Mouse (Mus musculus): ENCODE data around the gene Cysrt1. TPM values are rescaled to one million over a fixed set of nuclear protein-coding genes. Genes with fewer than 3 reads are reported as not detected.

Gene Cysrt1
- total RNA-seq, 2 experiments from 2014 or later = not detected

DNA sequence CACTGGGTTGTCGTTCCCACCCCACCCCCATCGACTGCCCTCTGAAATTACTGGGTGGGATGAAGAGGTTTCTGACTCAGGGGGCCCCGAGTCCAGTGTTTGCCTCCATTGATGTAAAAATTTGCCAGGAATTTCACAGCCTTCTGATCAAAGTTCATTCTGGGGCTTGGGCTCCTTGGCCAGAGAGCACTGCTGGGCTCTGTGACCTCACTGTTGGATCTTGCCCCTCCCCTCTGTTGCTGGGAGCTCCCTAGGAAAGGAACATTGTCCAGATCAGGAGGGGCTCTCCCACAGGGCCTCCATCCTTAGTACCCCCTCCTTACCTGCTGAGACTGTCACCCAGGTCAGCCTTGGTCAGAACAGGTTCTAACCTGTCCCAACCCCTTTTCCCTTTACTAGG lies 27.8 kb downstream of the Cysrt1 start, which contains the start of gene Stpg3:
Stpg3 (minus strand) TSS at position 194 of the 400 bp plus-strand sequence.
- DNase-seq (ENCODE audit: low spot score in 2 of 2) = no peak

DNA sequence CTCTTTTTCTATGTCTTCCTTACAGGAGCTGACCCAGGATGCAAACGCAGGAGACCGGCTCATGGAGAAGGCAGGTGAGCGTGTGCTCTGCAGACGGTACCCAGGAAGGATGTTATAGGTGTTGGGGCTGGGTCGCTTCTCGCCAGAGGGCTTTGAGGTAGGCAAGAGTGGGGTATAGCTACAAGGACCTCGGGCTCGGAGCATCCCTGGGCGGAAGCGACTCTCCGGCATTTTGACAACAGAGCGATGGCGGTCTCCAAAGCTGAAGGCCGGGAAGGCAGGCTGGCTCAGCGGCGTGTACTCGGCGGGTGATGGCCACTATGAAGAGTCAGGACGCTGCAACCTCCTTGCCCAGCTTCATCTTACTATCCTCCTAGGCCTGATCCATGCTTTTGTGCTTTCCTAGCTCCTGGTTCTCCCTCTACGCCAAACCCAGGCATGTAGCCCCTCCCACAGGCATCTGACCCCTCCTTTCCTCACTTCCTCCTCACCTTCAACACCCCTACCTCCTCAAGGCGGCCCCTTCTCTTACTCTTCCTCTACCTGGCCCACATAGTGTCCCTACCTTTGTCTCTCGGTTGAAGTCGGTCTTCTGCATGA lies 28.9 kb downstream of the Cysrt1 start:
- DNase-seq (ENCODE audit: low spot score in 2 of 2) = no peak

DNA sequence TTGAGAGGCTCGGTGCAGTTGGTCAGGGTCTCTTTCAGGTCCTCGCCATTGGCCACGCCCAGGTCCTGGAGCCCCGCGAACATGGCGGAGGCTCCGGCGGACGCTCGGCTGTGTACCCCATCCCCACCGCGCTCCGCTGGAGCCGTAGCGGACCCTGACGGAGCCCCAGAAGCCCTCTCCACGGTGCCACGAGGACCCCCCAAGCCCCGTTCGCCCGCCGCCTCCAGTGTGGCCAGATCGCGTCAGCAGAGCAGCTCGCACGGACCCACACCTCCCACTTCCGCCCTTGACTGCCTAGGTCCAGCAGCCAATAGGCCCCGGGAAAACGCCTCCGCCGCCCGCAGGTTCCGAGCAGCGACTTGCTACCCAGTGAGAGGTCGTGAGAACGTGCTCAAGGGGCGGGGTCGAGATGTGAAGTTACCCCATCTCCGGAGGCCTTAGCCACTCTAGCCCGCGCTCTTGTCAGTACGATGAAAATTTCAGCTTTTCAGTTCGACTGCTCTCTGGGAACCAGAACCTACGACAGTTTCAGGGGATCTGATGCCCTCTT lies 31.1 kb downstream of the Cysrt1 start, which contains the start of gene Nelfb:
Nelfb (minus strand) TSS at position 369 of the 550 bp plus-strand sequence.
- peak; percentile 87 to 89 for DNase-seq (ENCODE audit: low spot score in 2 of 2)

DNA sequence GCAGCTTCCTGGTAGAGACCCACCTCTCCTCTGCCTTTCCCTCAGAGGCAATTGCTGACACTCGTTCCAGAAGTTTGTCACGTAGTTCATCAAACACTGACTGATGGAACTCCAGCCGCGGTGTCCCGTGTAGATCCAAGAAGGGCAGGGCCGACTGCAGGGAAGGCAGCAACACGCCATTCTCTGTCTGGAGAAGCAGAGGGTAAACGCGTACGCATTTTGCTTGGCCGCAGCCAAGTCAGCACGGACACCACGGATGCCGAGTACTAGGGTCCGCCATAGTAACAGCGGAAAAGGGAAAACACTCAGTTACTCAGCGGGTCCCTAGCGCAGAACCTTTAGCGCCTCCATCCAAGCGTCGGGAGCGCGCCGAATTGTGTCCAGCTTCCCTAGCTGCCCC lies 31.6 kb downstream of the Cysrt1 start:
- no peak for DNase-seq (ENCODE audit: low spot score in 2 of 2)

DNA sequence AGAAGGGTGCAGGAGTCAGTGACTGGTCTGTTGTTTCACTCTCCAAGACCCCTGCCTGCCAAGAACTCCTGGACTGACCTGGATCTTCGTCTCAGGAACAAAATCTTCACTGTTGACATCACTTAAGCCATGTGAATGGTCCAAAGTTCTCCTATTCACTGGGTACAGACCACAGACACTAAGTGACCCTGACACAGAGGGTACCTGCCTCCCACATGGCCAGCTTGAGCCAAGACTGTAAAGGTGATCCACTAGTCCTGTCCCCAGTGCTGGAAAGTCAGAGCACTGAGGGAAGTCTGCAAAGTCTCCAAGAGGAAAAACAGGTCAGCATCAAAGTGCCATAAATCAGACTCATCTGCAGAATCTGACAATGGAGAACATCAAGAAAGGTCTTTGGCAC lies 34.7 kb downstream of the Cysrt1 start:
- DNase-seq (ENCODE audit: low spot score in 2 of 2) = no peak

DNA sequence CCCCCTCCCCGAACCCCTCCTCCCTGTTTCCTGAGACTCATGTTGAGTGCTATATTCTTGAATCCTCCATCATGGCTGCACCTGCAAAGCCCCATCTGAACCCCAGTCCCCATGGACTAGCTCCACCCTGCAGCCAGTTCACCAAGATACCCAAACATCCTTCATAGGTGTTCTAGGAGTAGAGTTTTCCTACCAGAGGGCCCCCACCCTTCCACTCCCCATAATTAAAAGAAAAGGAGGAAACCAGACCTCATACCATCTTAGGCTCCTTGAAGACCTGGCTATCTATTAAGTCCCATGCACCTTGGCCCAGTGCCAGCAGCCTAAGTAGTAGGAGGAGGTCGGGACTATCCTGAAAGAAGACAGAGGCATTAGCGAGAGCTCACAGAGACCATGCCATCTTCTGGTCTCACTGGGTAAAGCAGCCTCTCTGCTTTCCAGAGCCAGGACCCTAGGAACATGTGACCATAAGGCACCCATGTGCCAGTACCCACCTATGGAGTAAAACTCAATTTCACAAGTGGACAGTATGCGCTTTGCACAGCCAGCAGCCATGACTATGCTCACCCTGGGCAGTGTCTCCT lies 38.5 kb downstream of the Cysrt1 start:
- no peak for DNase-seq (ENCODE audit: low spot score in 2 of 2)

DNA sequence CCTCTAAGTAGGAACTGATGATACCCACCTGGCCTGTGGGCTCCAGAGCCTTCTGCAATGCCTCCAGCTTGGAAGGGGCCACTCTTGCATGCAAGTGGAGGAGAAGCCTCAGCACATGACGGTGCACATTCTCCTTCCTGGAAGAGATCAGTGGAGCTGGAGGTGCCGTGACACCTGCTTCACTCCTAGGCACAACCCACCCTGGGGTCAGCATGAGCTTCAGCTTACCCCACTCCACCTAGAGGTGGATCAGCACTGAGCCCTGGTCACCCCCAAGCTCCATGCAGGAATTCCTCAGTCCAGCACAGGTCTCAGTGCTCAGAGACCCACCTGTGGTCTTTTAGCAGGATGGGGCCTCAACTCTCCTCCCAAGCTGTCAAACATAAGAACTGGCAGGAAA lies 41.6 kb downstream of the Cysrt1 start:
- no peak for DNase-seq (ENCODE audit: low spot score in 2 of 2)

DNA sequence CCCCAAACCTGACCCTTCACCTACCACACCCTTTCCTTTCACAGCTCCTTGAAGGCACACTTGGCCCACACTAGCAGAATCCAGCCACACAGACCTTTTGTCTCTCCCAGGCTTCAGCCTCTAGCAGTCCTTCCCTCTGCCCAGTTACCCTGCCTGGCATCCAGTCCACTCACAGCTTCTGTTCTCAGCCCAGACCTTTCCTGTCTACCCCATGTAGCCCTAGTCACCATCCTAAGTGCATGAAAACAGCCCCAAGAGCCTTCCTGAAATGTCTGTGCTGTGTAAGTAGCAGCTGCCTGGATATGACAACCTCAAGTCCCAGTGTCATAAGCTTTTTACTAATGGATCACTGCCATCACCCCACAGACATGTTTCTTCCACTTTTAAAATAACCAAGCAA lies 44.3 kb downstream of the Cysrt1 start:
- DNase-seq (ENCODE audit: low spot score in 2 of 2) = no peak

DNA sequence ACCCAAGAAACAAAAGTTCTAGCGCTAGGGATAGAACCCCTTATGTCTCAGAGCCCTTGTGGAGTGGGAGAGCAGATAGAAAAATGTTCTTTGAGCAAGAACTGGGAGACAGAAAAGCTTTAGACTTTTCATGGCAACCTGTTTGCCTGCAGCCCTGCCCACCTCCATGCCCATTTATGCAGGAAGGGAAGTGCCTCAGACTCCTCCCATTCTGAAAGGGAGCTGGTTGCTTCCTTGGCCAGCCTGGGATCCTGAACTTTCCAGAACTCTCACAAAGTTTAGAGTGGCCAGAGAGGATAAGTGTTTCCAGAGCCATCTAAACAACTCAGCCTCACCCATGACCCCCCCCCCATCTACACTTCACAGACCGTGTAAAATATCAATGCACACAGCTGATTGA lies 45.1 kb downstream of the Cysrt1 start:
- no peak for DNase-seq (ENCODE audit: low spot score in 2 of 2)

DNA sequence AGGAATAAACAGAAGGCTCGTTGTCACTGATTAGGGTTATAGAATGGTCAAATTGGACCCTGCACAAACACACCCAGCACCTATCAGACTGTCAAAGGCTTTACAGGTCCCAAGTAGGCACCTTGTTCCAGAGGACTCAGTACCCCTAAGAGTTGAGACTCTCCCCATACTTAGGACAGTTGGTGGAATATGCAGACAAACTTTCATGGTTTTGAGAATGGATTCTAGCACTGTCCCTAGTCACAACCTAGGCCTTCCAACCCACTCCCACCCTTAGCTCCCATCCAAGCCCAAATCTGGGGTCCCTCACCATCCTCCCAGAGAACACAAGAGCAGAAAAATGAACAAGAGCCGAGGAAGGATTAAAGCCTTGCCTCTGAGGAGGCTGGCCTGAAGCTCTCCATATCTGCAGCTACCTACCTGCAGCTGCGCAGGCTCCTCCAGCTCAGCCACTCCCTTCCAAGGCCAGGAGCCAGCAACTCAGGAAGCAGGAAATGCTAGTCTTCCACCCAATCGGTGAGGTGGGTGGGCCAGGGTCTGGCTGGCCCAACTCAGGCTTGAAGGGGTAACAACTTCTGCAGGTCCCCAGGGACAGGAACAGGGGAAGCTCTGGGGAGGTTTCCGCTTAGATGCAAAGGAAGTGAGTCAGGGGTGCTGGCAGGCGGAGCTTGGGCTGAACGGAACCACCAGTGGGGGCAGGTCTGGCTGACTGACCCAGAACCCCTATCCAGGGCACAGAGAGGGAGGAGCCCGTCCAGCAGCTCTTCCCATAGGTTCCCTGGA lies 45.9 kb downstream of the Cysrt1 start, which contains the start of gene Tor4a:
Tor4a (minus strand) TSS at position 715 of the 783 bp plus-strand sequence.
- peak; percentile 68 to 71 for DNase-seq (ENCODE audit: low spot score in 2 of 2)

DNA sequence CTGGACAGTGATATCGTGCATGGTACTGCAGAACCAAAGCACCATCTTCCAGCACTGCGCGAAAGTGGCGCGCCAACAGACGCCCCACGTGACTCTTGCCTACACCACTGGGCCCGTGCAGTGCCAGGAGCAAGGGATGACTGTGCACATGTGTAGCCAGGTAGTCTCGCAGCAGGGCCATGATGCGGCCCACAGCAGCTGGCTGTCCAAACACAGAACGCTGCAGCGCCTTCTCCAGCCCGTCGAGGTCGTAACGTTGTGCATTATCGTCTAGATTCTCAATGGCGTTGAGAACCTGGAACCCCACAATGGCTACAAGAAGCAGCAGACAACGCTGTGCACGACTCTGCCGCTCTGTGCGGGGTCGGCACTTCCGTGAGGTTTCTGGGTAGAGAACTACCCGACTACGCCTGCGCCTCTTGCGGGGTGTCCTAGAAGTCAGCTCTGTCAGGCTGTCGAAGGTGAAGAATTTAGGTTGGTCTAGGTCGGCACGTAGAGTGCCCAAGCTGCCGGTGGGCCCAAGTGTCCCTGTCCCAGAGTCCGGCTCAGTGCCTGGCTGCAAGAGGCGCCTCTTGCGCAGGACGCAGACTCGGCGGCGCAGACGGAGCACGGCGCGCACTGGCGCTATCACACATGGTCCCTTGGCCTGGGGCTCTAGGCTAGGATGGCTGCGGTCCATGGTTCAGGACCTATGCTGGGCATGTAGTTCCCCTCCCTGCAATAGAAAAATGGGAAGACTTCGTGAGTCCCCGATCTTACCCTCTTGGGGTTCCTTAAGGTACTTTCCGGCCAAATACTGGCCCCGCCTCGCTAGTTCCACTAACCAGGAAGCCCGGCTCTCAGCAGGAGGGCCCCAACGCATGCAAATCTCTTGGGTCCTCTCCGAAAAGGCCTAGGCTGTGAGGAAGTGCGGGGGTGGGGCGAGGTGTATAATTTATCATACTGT lies 46.8 kb downstream of the Cysrt1 start:
- DNase-seq (ENCODE audit: low spot score in 2 of 2) = peak; percentile 61 to 62

DNA sequence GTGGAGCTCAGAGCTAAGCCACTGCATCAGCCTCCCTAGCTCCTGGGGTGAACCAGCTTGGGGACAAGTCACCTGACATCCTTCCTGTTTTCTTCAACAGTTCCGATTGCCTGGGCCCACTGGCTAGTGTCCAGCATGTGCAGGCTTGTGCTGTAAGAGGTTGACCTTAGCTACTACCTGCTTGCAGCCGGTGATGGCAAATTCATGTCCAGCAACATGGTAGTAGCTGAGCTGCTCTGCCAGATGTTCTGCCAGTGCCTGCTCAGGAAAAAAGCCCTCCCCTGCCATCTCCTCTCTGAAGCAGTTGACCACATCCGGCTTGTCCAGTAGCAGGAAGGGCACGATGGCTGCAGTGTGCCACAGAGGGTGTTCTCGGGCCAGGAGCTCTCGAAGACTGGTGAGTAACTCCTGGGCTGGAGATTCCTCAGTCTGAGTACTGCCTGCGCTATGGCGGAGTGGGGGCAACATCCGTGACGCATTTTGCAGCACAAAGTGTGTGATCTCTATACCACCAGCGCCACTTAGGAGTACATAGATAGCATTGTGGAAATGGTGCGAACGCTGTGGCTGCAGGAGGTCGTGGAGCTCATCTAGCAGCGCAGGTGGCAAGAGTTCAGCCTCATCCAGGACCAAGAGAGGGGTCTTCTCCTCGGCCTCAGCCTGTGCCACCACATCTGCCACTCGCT lies 47.6 kb downstream of the Cysrt1 start:
- DNase-seq (ENCODE audit: low spot score in 2 of 2) = peak in 1 of 2 experiments; percentile 31

DNA sequence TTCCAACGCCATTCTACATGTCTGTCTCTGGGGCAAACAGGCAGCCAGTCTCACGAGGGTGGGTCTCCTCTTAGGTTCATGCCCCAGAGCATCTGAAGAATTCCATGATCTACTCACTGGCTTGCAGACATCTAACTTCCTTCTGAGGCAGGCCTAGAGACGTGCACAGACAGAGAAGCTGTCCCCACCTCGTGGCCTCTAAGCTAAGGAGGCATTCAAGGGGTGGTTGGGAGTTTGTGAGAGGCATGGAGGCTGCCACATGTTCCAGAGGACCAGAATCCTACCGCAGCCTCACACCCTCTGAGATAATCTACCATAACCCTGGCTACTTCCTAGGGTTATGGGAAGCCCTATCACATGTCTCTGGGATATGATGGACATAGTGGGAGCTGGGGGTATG lies 48.2 kb downstream of the Cysrt1 start:
- no peak for DNase-seq (ENCODE audit: low spot score in 2 of 2)

DNA sequence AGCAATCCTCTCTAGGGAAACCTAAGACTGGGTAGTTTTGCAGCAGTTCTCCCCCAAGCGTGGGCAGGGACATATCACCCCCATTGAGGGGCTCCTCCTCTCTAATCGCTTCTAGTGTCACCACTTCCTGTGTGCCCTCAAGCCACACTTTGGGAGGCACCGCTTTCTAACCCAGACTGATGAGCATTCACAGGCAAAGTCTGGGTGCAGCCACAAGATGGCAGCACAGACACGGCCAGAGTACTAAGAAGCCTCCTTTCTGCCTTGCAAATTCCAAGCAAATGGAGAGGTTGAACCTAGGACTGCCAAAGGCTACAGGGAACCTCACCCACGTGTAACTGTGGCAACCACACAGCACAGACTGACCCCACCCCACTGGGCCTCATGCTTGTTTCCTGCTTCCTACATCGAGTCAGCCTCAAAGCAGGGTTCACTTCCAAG lies 48.9 kb downstream of the Cysrt1 start:
- peak; percentile 79 to 84 for DNase-seq (ENCODE audit: low spot score in 2 of 2)

Other genes with a start within 250 kb of the Cysrt1 start
- 10 to 100 TPM; 43.4 to 55.4 TPM for gene Nsmf, start 188.1 kb downstream of the Cysrt1 start, total RNA-seq (2021)
- gene Entpd8, start 162.1 kb downstream of the Cysrt1 start, total RNA-seq (2021) = not detected
- not detected for gene Noxa1, start 147.3 kb downstream of the Cysrt1 start, total RNA-seq (2021)
- gene Nrarp, start 61.7 kb downstream of the Cysrt1 start, total RNA-seq (2021) = 1 to 10 TPM; 2.3 to 3.5 TPM
- gene Tor4a, start 45.6 kb downstream of the Cysrt1 start, total RNA-seq (2021) = 10 to 100 TPM; 11.6 to 19.5 TPM
- 10 to 100 TPM; 48.8 to 49.5 TPM for gene Nelfb, start 31.0 kb downstream of the Cysrt1 start, total RNA-seq (2021)
- not detected for gene Stpg3, start 27.8 kb downstream of the Cysrt1 start, total RNA-seq (2021)
- not detected for gene Fam166a, start 23.7 kb downstream of the Cysrt1 start, total RNA-seq (2021)
- gene Tubb4b, start 17.8 kb downstream of the Cysrt1 start, total RNA-seq (2021) = 100 to 1,000 TPM; 284 to 287 TPM
- not detected for gene Slc34a3, start 8.1 kb downstream of the Cysrt1 start, total RNA-seq (2021)
- not detected for gene Rnf224, start 5.7 kb downstream of the Cysrt1 start, total RNA-seq (2021)
- 1 to 10 TPM; 7.9 to 8.3 TPM for gene Rnf208, start 197 bp downstream of the Cysrt1 start, total RNA-seq (2021)
- gene AL732309.1, start 4.4 kb upstream of the Cysrt1 start, total RNA-seq (2021) = 1 to 10 TPM; 2.2 to 5.7 TPM
- gene Tmem203, start 13.0 kb upstream of the Cysrt1 start, total RNA-seq (2021) = 10 to 100 TPM; 19.5 to 24.4 TPM
- gene Tprn, start 20.2 kb upstream of the Cysrt1 start, total RNA-seq (2021) = 1 to 10 TPM; 8.2 to 9.4 TPM
- gene Ssna1, start 30.0 kb upstream of the Cysrt1 start, total RNA-seq (2021) = 10 to 100 TPM; 37.2 to 40.1 TPM
- 10 to 100 TPM; 75.5 to 82.4 TPM for gene Anapc2, start 30.0 kb upstream of the Cysrt1 start, total RNA-seq (2021)
- not detected for gene Tmem210, start 45.7 kb upstream of the Cysrt1 start, total RNA-seq (2021)
- not detected for gene Lrrc26, start 47.5 kb upstream of the Cysrt1 start, total RNA-seq (2021)
- 10 to 100 TPM; 10.0 to 10.5 TPM for gene Grin1, start 76.7 kb upstream of the Cysrt1 start, total RNA-seq (2021)
- gene Man1b1, start 89.9 kb upstream of the Cysrt1 start, total RNA-seq (2021) = 10 to 100 TPM; 59.0 to 63.2 TPM
- gene Dpp7, start 113.9 kb upstream of the Cysrt1 start, total RNA-seq (2021) = 10 to 100 TPM; 32.3 to 42.0 TPM
- gene Uap1l1, start 123.2 kb upstream of the Cysrt1 start, total RNA-seq (2021) = 10 to 100 TPM; 18.8 to 20.9 TPM
- not detected for gene Sapcd2, start 129.9 kb upstream of the Cysrt1 start, total RNA-seq (2021)
- 1 to 10 TPM; 3.2 to 8.3 TPM for gene Entpd2, start 153.4 kb upstream of the Cysrt1 start, total RNA-seq (2021)
- 100 to 1,000 TPM; 125 to 161 TPM for gene Npdc1, start 156.9 kb upstream of the Cysrt1 start, total RNA-seq (2021)
- gene Fut7, start 180.8 kb upstream of the Cysrt1 start, total RNA-seq (2021) = under 1 TPM; 0.13 to 0.35 TPM
- 10 to 100 TPM; 36.9 to 48.5 TPM for gene Abca2, start 186.3 kb upstream of the Cysrt1 start, total RNA-seq (2021)
- 1 to 10 TPM in 1 of 2 experiments, under 1 TPM in 1; 0.53 to 1.1 TPM for gene Clic3, start 214.4 kb upstream of the Cysrt1 start, total RNA-seq (2021)
- 10 to 100 TPM; 38.6 to 54.5 TPM for gene Paxx, start 218.6 kb upstream of the Cysrt1 start, total RNA-seq (2021)
- gene Ptgds, start 227.6 kb upstream of the Cysrt1 start, total RNA-seq (2021) = 1 to 10 TPM; 1.1 to 3.1 TPM

Measured in adrenal gland, adult 18-20 months (tissue).